Mouse (Mus musculus) thymus, adult 2 months (tissue): ENCODE measurements at regions not wholly inside any gene's neighbourhood (a gene's known extent, or its start where the extent isn't known, plus 50 kb on each side); places are given as distances from the start of the nearest gene placed in this dataset.

Source experiments
- DNase-seq: peaks from one replicate; pipeline ENCODE4 v3.0.0; 2021
- H3K27ac ChIP-seq: fragments of 200-500 bp; 2 replicates; pipeline ENCODE4 v1.5.1; 2012; ENCODE audit warnings: low read length, control low read depth; ENCODE audit not compliant: control insufficient read depth, insufficient read depth
- H3K27me3 ChIP-seq: fragments of 200-500 bp; 2 replicates; pipeline ENCODE4 v1.6.1; 2012; ENCODE audit warnings: mild to moderate bottlenecking, low read length, moderate library complexity, mixed read lengths; ENCODE audit not compliant: control insufficient read depth, insufficient read depth
- H3K36me3 ChIP-seq: fragments of 200-500 bp; 2 replicates; pipeline ENCODE4 v1.6.1; 2012; ENCODE audit warnings: mild to moderate bottlenecking, low read length, moderate library complexity; ENCODE audit not compliant: control insufficient read depth, insufficient read depth
- H3K4me1 ChIP-seq: fragments of 200-500 bp; replicated peaks from 2 replicates; pipeline ENCODE4 v1.6.1; 2012; ENCODE audit warnings: low read length; ENCODE audit not compliant: control insufficient read depth, insufficient read depth
- H3K4me3 ChIP-seq: fragments of 200-500 bp; 2 replicates; pipeline ENCODE4 v1.5.1; 2012; ENCODE audit warnings: mild to moderate bottlenecking, low read length, control low read depth, moderate library complexity; ENCODE audit not compliant: control insufficient read depth, insufficient read depth
- CTCF ChIP-seq: fragments of 200-500 bp; IDR thresholded peaks from 2 replicates; pipeline ENCODE4 v1.5.1; 2012; ENCODE audit warnings: mild to moderate bottlenecking, control low read depth, low read length, moderate library complexity, borderline replicate concordance; ENCODE audit not compliant: control insufficient read depth, poor library complexity, insufficient read depth; ENCODE audit errors: extremely low read depth
- POLR2A ChIP-seq: fragments of 200-500 bp; IDR thresholded peaks from 2 replicates; pipeline ENCODE4 v1.6.1; 2012; ENCODE audit warnings: mild to moderate bottlenecking, low read length, control low read depth, moderate library complexity; ENCODE audit not compliant: control insufficient read depth, poor library complexity, insufficient read depth; ENCODE audit errors: extremely low read depth
- WGBS: fragments of 180-500 bp; shearing (Covaris S2); methylation state at CpG from one replicate; pipeline ENCODE4 v1.1.7; 2018; 5-methylcytosine and 5-hydroxymethylcytosine counted together

GRCm38 (mm10) chr7:129441085-129441617 is 150.5 kb upstream of the Wdr11 start:
- TF ChIP-seq CTCF (no peak), POLR2A (no peak)
- H3K36me3 ChIP-seq: no peaks in the 10 kb centered on the region

GRCm38 (mm10) chr7:129469496-129469895 is 122.2 kb upstream of the Wdr11 start:
- H3K4me1 ChIP-seq: no peaks in the 10 kb centered on the region
- no peaks in the 10 kb centered on the region for H3K36me3 ChIP-seq
- no peaks in the 10 kb centered on the region for H3K27me3 ChIP-seq
- no peak overlapping the region for H3K4me3 ChIP-seq
- TF ChIP-seq POLR2A (no peak), CTCF (no peak)
- 7% methylated on average over 3 of the region's 3 CpGs for WGBS
- no peak overlapping the region for H3K27ac ChIP-seq
- DNase-seq: peak; percentile 6

More at GRCm38 (mm10) chr7:129441085-129441617, 150.5 kb upstream of the Wdr11 start:
- DNase-seq: no peak
- no peak overlapping the region for H3K4me3 ChIP-seq
- H3K4me1 ChIP-seq: no peaks in the 10 kb centered on the region
- 60% methylated on average over 4 of the region's 4 CpGs for WGBS
- no peaks in the 10 kb centered on the region for H3K27me3 ChIP-seq
- H3K27ac ChIP-seq: no peak overlapping the region

- TF ChIP-seq CTCF: no peak
- TF ChIP-seq POLR2A: no peak
- no peak overlapping the region for H3K4me3 ChIP-seq
- H3K4me1 ChIP-seq: no peaks in the 10 kb centered on the region
- no peak overlapping the region for H3K27ac ChIP-seq
- 43% methylated on average over 5 of the region's 5 CpGs for WGBS
- H3K27me3 ChIP-seq: no peaks in the 10 kb centered on the region
- no peaks in the 10 kb centered on the region for H3K36me3 ChIP-seq
- DNase-seq: no peak
Measured at GRCm38 (mm10) chr7:129483736-129484135, 107.9 kb upstream of the Wdr11 start.

GRCm38 (mm10) chr7:129506894-129507293 is 84.8 kb upstream of the Wdr11 start:
- 24% methylated on average over 2 of the region's 2 CpGs for WGBS
- Histone ChIP-seq H3K4me3 (no peak overlapping the region), H3K36me3 (no peaks in the 10 kb centered on the region), H3K27me3 (no peaks in the 10 kb centered on the region), H3K27ac (no peak overlapping the region), H3K4me1 (no peaks in the 10 kb centered on the region)
- TF ChIP-seq POLR2A: no peak
- TF ChIP-seq CTCF: no peak
- no peak for DNase-seq

- WGBS: 40% methylated on average over 10 of the region's 10 CpGs
- no peaks in the 10 kb centered on the region for H3K36me3 ChIP-seq
- H3K4me1 ChIP-seq: no peaks in the 10 kb centered on the region
- DNase-seq: no peak
- no peak overlapping the region for H3K27ac ChIP-seq
- no peaks in the 10 kb centered on the region for H3K27me3 ChIP-seq
- no peak for TF ChIP-seq CTCF
- no peak overlapping the region for H3K4me3 ChIP-seq
Measured at GRCm38 (mm10) chr7:129509631-129510132, 82.0 kb upstream of the Wdr11 start.

GRCm38 (mm10) chr7:129514619-129515018 is 77.0 kb upstream of the Wdr11 start:
- Histone ChIP-seq H3K36me3 (no peaks in the 10 kb centered on the region), H3K4me3 (no peak overlapping the region), H3K4me1 (no peaks in the 10 kb centered on the region), H3K27me3 (no peaks in the 10 kb centered on the region), H3K27ac (no peak overlapping the region)
- WGBS: 57% methylated on average over 7 of the region's 7 CpGs
- no peak for TF ChIP-seq POLR2A
- no peak for TF ChIP-seq CTCF
- DNase-seq: no peak

- H3K36me3 ChIP-seq: no peaks in the 10 kb centered on the region
- no peak for TF ChIP-seq CTCF
- WGBS: 100% methylated on average over 1 of the region's 1 CpGs
- no peaks in the 10 kb centered on the region for H3K4me1 ChIP-seq
- no peak overlapping the region for H3K27ac ChIP-seq
- DNase-seq: no peak
- H3K27me3 ChIP-seq: no peaks in the 10 kb centered on the region
- no peak overlapping the region for H3K4me3 ChIP-seq
Measured at GRCm38 (mm10) chr7:129524369-129524915, 67.2 kb upstream of the Wdr11 start.
